Mouse (Mus musculus) liver, embryonic 13.5 days (tissue): ENCODE data around the gene Lclat1. TPM values are rescaled to one million over a fixed set of nuclear protein-coding genes. Genes with fewer than 3 reads are reported as not detected.

Experiments used
- ATAC-seq: fragments of 200-750 bp; cut with Nextera tagmentation; 2 replicates; pipeline ENCODE4 v1.8.0; 2017; ENCODE audit warnings: low read depth, mild to moderate bottlenecking, moderate number of reproducible peaks, moderate library complexity
- DNase-seq: peaks from one replicate; pipeline ENCODE4 v3.0.0; 2022
- H3K27ac ChIP-seq: fragments of 300-500 bp; sonication (generic); 2 replicates; pipeline ENCODE4 v1.5.1; 2015; ENCODE audit warnings: moderate library complexity, mild to moderate bottlenecking, inconsistent platforms
- H3K27me3 ChIP-seq: fragments of 300-500 bp; sonication (generic); 2 replicates; pipeline ENCODE4 v1.6.1; 2015; ENCODE audit warnings: mild to moderate bottlenecking, inconsistent platforms
- H3K36me3 ChIP-seq: fragments of 300-500 bp; sonication (generic); 2 replicates; pipeline ENCODE4 v1.6.1; 2015; ENCODE audit warnings: mild to moderate bottlenecking, inconsistent platforms
- H3K4me1 ChIP-seq: fragments of 300-500 bp; sonication (generic); replicated peaks from 2 replicates; pipeline ENCODE4 v1.6.1; 2015; ENCODE audit warnings: inconsistent platforms
- H3K4me2 ChIP-seq: fragments of 300-500 bp; sonication (generic); 2 replicates; pipeline ENCODE4 v1.6.1; 2015; ENCODE audit warnings: inconsistent platforms, mild to moderate bottlenecking, moderate library complexity
- H3K4me3 ChIP-seq: fragments of 300-500 bp; sonication (generic); replicated peaks from 2 replicates; pipeline ENCODE4 v1.5.1; 2015; ENCODE audit warnings: mild to moderate bottlenecking, inconsistent platforms
- H3K9ac ChIP-seq: fragments of 300-500 bp; sonication (generic); 2 replicates; pipeline ENCODE4 v1.6.1; 2015; ENCODE audit warnings: mild to moderate bottlenecking, inconsistent platforms
- H3K9me3 ChIP-seq: fragments of 300-500 bp; sonication (generic); replicated peaks from 2 replicates; pipeline ENCODE4 v1.6.1; 2016; ENCODE audit warnings: inconsistent platforms
- WGBS: fragments of 180-500 bp; shearing (Covaris S2); methylation state at CpG from one replicate; pipeline ENCODE4 v1.1.7; 2015; ENCODE audit not compliant: insufficient replicate concordance; 5-methylcytosine and 5-hydroxymethylcytosine counted together
- polyA plus RNA-seq: library from polyadenylated mRNA; unstranded; fragments of >200 nt; fragmentation: Nextera tagmentation; extraction: Ambion mirVana; gene quantifications from 2 replicates; pipeline ENCODE4 v1.2.1, GENCODE M21; 2015

Gene Lclat1
- polyA plus RNA-seq, 1 experiment from 2014 or later: 1.7 TPM

GRCm38 (mm10) chr17:73230340-73230989 lies 122.7 kb downstream of the Lclat1 start:
- H3K27me3 ChIP-seq: no peaks in the 10 kb centered on the region
- no peak overlapping the region for H3K4me2 ChIP-seq
- no peaks in the 10 kb centered on the region for H3K36me3 ChIP-seq
- no peak overlapping the region for H3K27ac ChIP-seq
- H3K9me3 ChIP-seq: no peaks in the 10 kb centered on the region
- H3K4me1 ChIP-seq: peaks cover 38% of the 10 kb centered on the region
- DNase-seq (no peak), ATAC-seq (no peak)
- H3K4me3 ChIP-seq: no peak overlapping the region
- H3K9ac ChIP-seq: no peak overlapping the region
- 77% methylated on average over 12 of the region's 12 CpGs for WGBS

GRCm38 (mm10) chr17:73231337-73231736 lies 123.6 kb downstream of the Lclat1 start:
- DNase-seq (no peak), ATAC-seq (no peak)
- Histone ChIP-seq H3K9me3 (no peaks in the 10 kb centered on the region), H3K4me2 (no peak overlapping the region), H3K27me3 (no peaks in the 10 kb centered on the region), H3K36me3 (no peaks in the 10 kb centered on the region), H3K27ac (no peak overlapping the region), H3K4me3 (no peak overlapping the region), H3K4me1 (peaks cover 31% of the 10 kb centered on the region), H3K9ac (no peak overlapping the region)
- WGBS: 25% methylated on average over 1 of the region's 1 CpGs

- Histone ChIP-seq H3K27ac (no peak overlapping the region), H3K9me3 (no peaks in the 10 kb centered on the region), H3K4me3 (no peak overlapping the region), H3K9ac (no peak overlapping the region), H3K27me3 (no peaks in the 10 kb centered on the region), H3K4me1 (peaks cover 20% of the 10 kb centered on the region), H3K36me3 (no peaks in the 10 kb centered on the region), H3K4me2 (no peak overlapping the region)
- ATAC-seq (no peak), DNase-seq (no peak)
- WGBS: 57% methylated on average over 2 of the region's 2 CpGs
Observed at GRCm38 (mm10) chr17:73232593-73232992, 124.8 kb downstream of the Lclat1 start.

GRCm38 (mm10) chr17:73233975-73234374 lies 126.2 kb downstream of the Lclat1 start:
- Histone ChIP-seq H3K27ac (no peak overlapping the region), H3K4me1 (peaks cover 19% of the 10 kb centered on the region), H3K9me3 (no peaks in the 10 kb centered on the region), H3K4me2 (no peak overlapping the region), H3K9ac (no peak overlapping the region), H3K4me3 (no peak overlapping the region), H3K27me3 (no peaks in the 10 kb centered on the region), H3K36me3 (no peaks in the 10 kb centered on the region)
- ATAC-seq (no peak), DNase-seq (no peak)
- 23% methylated on average over 1 of the region's 1 CpGs for WGBS

GRCm38 (mm10) chr17:73237178-73237853 lies 129.5 kb downstream of the Lclat1 start:
- no peak for DNase-seq
- WGBS: 65% methylated on average over 3 of the region's 3 CpGs

GRCm38 (mm10) chr17:73238501-73238900 lies 130.7 kb downstream of the Lclat1 start:
- Histone ChIP-seq H3K27ac (no peak overlapping the region), H3K36me3 (no peaks in the 10 kb centered on the region), H3K9ac (no peak overlapping the region), H3K9me3 (no peaks in the 10 kb centered on the region), H3K4me2 (no peak overlapping the region), H3K4me1 (no peaks in the 10 kb centered on the region), H3K4me3 (no peak overlapping the region), H3K27me3 (no peaks in the 10 kb centered on the region)
- no peak for ATAC-seq
- DNase-seq: no peak
- WGBS: 77% methylated on average over 5 of the region's 5 CpGs

More at GRCm38 (mm10) chr17:73237178-73237853, 129.5 kb downstream of the Lclat1 start:
- no peaks in the 10 kb centered on the region for H3K36me3 ChIP-seq
- no peak overlapping the region for H3K9ac ChIP-seq
- H3K4me1 ChIP-seq: peaks cover 2% of the 10 kb centered on the region; the same call in 1 of the 2 replicates
- no peak overlapping the region for H3K4me3 ChIP-seq
- no peak for ATAC-seq
- no peak overlapping the region for H3K4me2 ChIP-seq
- no peaks in the 10 kb centered on the region for H3K9me3 ChIP-seq
- no peak overlapping the region for H3K27ac ChIP-seq
- no peaks in the 10 kb centered on the region for H3K27me3 ChIP-seq

GRCm38 (mm10) chr17:73241085-73241848 lies 133.5 kb downstream of the Lclat1 start:
- 69% methylated on average over 5 of the region's 5 CpGs for WGBS
- H3K4me1 ChIP-seq: peaks cover 19% of the 10 kb centered on the region
- H3K27ac ChIP-seq: no peak overlapping the region
- no peaks in the 10 kb centered on the region for H3K27me3 ChIP-seq
- H3K9me3 ChIP-seq: no peaks in the 10 kb centered on the region
- H3K36me3 ChIP-seq: no peaks in the 10 kb centered on the region
- no peak overlapping the region for H3K9ac ChIP-seq
- no peak overlapping the region for H3K4me3 ChIP-seq
- ATAC-seq (peak; percentile 60; the same call in 1 of the 2 replicates), DNase-seq (no peak)
- H3K4me2 ChIP-seq: no peak overlapping the region

GRCm38 (mm10) chr17:73243676-73244075 lies 135.9 kb downstream of the Lclat1 start:
- H3K9ac ChIP-seq: no peak overlapping the region
- H3K36me3 ChIP-seq: no peaks in the 10 kb centered on the region
- H3K4me2 ChIP-seq: no peak overlapping the region
- no peak overlapping the region for H3K27ac ChIP-seq
- no peaks in the 10 kb centered on the region for H3K9me3 ChIP-seq
- H3K27me3 ChIP-seq: no peaks in the 10 kb centered on the region
- ATAC-seq (no peak), DNase-seq (no peak)
- H3K4me1 ChIP-seq: peaks cover 20% of the 10 kb centered on the region
- no peak overlapping the region for H3K4me3 ChIP-seq
- WGBS: 77% methylated on average over 6 of the region's 6 CpGs

- no peak for ATAC-seq
- Histone ChIP-seq H3K27me3 (no peaks in the 10 kb centered on the region), H3K4me2 (no peak overlapping the region), H3K4me1 (peaks cover 20% of the 10 kb centered on the region), H3K36me3 (no peaks in the 10 kb centered on the region), H3K27ac (no peak overlapping the region; the same call in 1 of the 2 replicates), H3K9me3 (no peaks in the 10 kb centered on the region), H3K4me3 (no peak overlapping the region), H3K9ac (no peak overlapping the region)
- WGBS: 67% methylated on average over 3 of the region's 3 CpGs
- no peak for DNase-seq
Observed at GRCm38 (mm10) chr17:73244596-73244995, 136.8 kb downstream of the Lclat1 start.

- H3K27me3 ChIP-seq: no peaks in the 10 kb centered on the region
- H3K9me3 ChIP-seq: no peaks in the 10 kb centered on the region
- H3K4me3 ChIP-seq: no peak overlapping the region
- H3K27ac ChIP-seq: peak overlapping the region; percentile 18
- peaks cover 20% of the 10 kb centered on the region for H3K4me1 ChIP-seq
- no peak overlapping the region for H3K9ac ChIP-seq
- peak; percentile 63 for ATAC-seq
- no peak for DNase-seq
- no peak overlapping the region for H3K4me2 ChIP-seq
- no peaks in the 10 kb centered on the region for H3K36me3 ChIP-seq
- WGBS: 43% methylated on average over 13 of the region's 13 CpGs
Observed at GRCm38 (mm10) chr17:73245089-73245684, 137.4 kb downstream of the Lclat1 start.

GRCm38 (mm10) chr17:73246036-73246435 lies 138.3 kb downstream of the Lclat1 start:
- Histone ChIP-seq H3K4me2 (no peak overlapping the region), H3K9ac (no peak overlapping the region), H3K4me3 (no peak overlapping the region), H3K4me1 (peaks cover 25% of the 10 kb centered on the region), H3K9me3 (no peaks in the 10 kb centered on the region), H3K27me3 (no peaks in the 10 kb centered on the region), H3K27ac (no peak overlapping the region), H3K36me3 (no peaks in the 10 kb centered on the region)
- ATAC-seq (no peak), DNase-seq (no peak)
- 73% methylated on average over 3 of the region's 3 CpGs for WGBS
